Mouse (Mus musculus) limb, embryonic 12.5 days (tissue): ENCODE measurements around the gene Stoml1. TPM values are rescaled to one million over a fixed set of nuclear protein-coding genes. Genes with fewer than 3 reads are reported as not detected.
A peak's percentile ranks its signal among the peaks of the same experiment; 100 is the strongest.

Experiments used
- ATAC-seq: fragments of 200-750 bp; cut with Nextera tagmentation; 2 replicates; pipeline ENCODE4 v1.8.0; 2017; ENCODE audit warnings: low read depth, moderate TSS enrichment; ENCODE audit not compliant: insufficient number of reproducible peaks, insufficient read depth, low FRiP score, low TSS enrichment
- H3K27ac ChIP-seq: fragments of 300-500 bp; sonication (generic); 2 replicates; pipeline ENCODE4 v1.5.1; 2016; ENCODE audit warnings: mild to moderate bottlenecking, moderate library complexity
- H3K27me3 ChIP-seq: fragments of 300-500 bp; sonication (generic); 2 replicates; pipeline ENCODE4 v1.6.1; 2016; ENCODE audit warnings: mild to moderate bottlenecking, moderate library complexity
- H3K36me3 ChIP-seq: fragments of 300-500 bp; sonication (generic); 2 replicates; pipeline ENCODE4 v1.6.1; 2016; ENCODE audit warnings: mild to moderate bottlenecking, moderate library complexity
- H3K4me1 ChIP-seq: fragments of 300-500 bp; sonication (generic); replicated peaks from 2 replicates; pipeline ENCODE4 v1.6.1; 2016
- H3K4me2 ChIP-seq: fragments of 300-500 bp; sonication (generic); 2 replicates; pipeline ENCODE4 v1.6.1; 2016; ENCODE audit warnings: mild to moderate bottlenecking, moderate library complexity
- H3K4me3 ChIP-seq: fragments of 300-500 bp; sonication (generic); replicated peaks from 2 replicates; pipeline ENCODE4 v1.5.1; 2016; ENCODE audit warnings: mild to moderate bottlenecking
- H3K9ac ChIP-seq: fragments of 300-500 bp; sonication (generic); replicated peaks from 2 replicates; pipeline ENCODE4 v1.6.1; 2016; ENCODE audit warnings: mild to moderate bottlenecking, moderate library complexity
- H3K9me3 ChIP-seq: fragments of 300-500 bp; sonication (generic); 2 replicates; pipeline ENCODE4 v1.6.1; 2016; ENCODE audit warnings: mild to moderate bottlenecking, moderate library complexity
- WGBS: fragments of 180-500 bp; shearing (Covaris S2); methylation state at CpG from one replicate; pipeline ENCODE4 v1.1.7; 2016; 5-methylcytosine and 5-hydroxymethylcytosine counted together
- microRNA-seq: library from miRNA; unstranded; fragments of <30 nt; microRNA quantifications from one replicate; pipeline ENCODE4, GENCODE M21; 2017
- polyA plus RNA-seq: library from polyadenylated mRNA; unstranded; fragments of >200 nt; fragmentation: Nextera tagmentation; extraction: Ambion mirVana; gene quantifications from 2 replicates; pipeline ENCODE4 v1.2.1, GENCODE M21; 2016

The Stoml1 gene
- polyA plus RNA-seq, 1 experiment from 2014 or later: 33.6 TPM

DNA sequence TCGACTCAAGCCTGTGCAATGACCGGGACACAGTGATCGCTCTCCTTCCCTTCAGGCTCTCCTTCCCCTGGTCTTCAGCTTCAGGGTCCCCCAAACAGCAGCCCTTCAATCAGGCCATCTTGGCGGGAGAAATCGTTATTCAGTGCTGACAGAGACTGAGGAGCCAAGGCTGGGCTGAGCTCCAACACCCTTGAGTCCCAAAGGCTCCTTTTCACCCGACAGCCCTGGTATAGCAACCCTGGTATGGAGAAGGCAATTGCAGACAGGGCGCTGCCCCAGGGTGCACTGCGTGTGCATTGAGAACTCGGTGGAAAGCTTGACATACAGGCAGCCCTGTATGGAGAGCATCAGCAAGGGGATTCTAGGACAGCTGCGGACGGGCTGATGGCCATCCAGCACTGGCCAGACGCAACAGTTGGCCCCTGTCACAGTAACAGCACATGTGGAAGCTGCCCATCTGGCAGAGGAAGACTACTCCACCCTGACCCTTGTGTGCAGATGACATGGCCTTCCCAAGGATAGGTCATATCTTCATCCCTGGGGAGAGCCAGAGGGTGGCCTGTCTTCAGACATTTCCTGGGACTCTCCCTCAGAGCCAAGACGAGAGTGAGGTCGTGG, 57.2 kb downstream of the Stoml1 start:
- H3K4me1 ChIP-seq: peaks cover 91% of the 10 kb centered on the region
- no peaks in the 10 kb centered on the region for H3K9me3 ChIP-seq
- peaks cover 21% of the 10 kb centered on the region for H3K27me3 ChIP-seq
- H3K9ac ChIP-seq: no peak overlapping the region
- H3K36me3 ChIP-seq: peaks cover 6% of the 10 kb centered on the region; the same call in 1 of the 2 replicates
- no peak for ATAC-seq
- H3K4me3 ChIP-seq: peak overlapping the region; percentile 15; the same call in 1 of the 2 replicates
- WGBS: 82% methylated on average over 14 of the region's 14 CpGs
- no peak overlapping the region for H3K27ac ChIP-seq
- H3K4me2 ChIP-seq: peak overlapping the region; percentile 42

DNA sequence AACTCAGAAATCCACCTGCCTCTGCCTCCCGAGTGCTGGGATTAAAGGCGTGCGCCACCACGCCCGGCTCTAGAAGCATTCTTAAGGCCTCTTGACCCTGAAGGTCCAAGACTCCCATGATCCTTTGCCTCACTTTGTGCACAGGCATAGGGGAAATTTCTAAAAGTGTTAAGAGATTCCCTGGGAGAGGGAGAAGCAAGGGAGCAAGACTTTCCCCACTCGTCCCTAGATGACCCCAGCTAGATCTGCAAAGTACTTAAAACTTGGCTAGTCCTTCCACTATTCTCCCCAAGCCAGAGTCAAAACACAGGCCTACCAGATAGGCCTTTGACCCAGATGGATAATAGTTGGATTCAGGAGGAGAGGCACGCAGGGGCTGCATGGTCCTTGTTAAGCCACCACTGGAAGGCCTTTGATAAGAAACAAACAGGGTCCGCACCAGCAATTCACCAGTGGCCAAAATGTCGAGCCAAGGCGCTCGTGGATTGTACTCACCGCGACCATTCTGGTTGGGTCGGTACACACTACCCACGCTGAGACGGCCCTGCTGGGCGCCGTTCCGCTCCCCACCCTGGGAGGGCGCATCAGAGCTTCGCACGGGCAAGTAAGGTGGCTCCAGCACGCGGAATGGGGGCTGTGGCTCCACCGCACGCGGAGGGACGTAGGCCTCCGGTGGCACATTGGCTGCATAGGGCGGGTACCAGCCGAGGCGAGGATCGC, 58.4 kb downstream of the Stoml1 start:
- H3K36me3 ChIP-seq: peaks cover 6% of the 10 kb centered on the region; the same call in 1 of the 2 replicates
- WGBS: 51% methylated on average over 33 of the region's 33 CpGs
- H3K9me3 ChIP-seq: no peaks in the 10 kb centered on the region
- peak overlapping the region; percentile 62 for H3K4me3 ChIP-seq
- peak overlapping the region; percentile 75 for H3K9ac ChIP-seq
- H3K4me2 ChIP-seq: peak overlapping the region; percentile 86
- peak overlapping the region; percentile 93; the same call in 1 of the 2 replicates for H3K27ac ChIP-seq
- peaks cover 21% of the 10 kb centered on the region for H3K27me3 ChIP-seq
- no peak for ATAC-seq
- peaks cover 91% of the 10 kb centered on the region for H3K4me1 ChIP-seq

Small RNA genes within 50 kb of the gene (microRNA-seq; reads per million reads assigned to microRNA genes)
- not detected for gene Mir6385

Other genes starting within 250 kb of the Stoml1 start
- 0.16 and 0.24 TPM in 2 replicates for gene Cyp11a1, start 246.8 kb upstream of the Stoml1 start, polyA plus RNA-seq
- 37.5 and 49.0 TPM in 2 replicates for gene Stra6, start 189.4 kb upstream of the Stoml1 start, polyA plus RNA-seq
- gene Ccdc33, start 134.3 kb upstream of the Stoml1 start, polyA plus RNA-seq: 0.19 and 0.42 TPM in 2 replicates
- 109 and 120 TPM in 2 replicates for gene Islr, start 48.9 kb upstream of the Stoml1 start, polyA plus RNA-seq
- gene Islr2, start 48.8 kb upstream of the Stoml1 start, polyA plus RNA-seq: 1.4 and 1.8 TPM in 2 replicates
- 16.1 and 18.4 TPM in 2 replicates for gene Pml, start 3.4 kb upstream of the Stoml1 start, polyA plus RNA-seq
- 30.1 and 34.7 TPM in 2 replicates for gene Loxl1, start 60.0 kb downstream of the Stoml1 start, polyA plus RNA-seq
- gene Tbc1d21, start 117.3 kb downstream of the Stoml1 start, polyA plus RNA-seq: not detected in 2 replicates
- gene Insyn1, start 235.4 kb downstream of the Stoml1 start, polyA plus RNA-seq: 4.6 and 5.5 TPM in 2 replicates